Mouse (Mus musculus) ES-Bruce4 (cell line): Measurements from ENCODE around the gene Dgkb. TPM values are rescaled to one million over a fixed set of nuclear protein-coding genes. Genes with fewer than 3 reads are reported as not detected.

Experiments
- H3K27ac ChIP-seq: 2 replicates; pipeline ENCODE4 v1.5.1; 2012; ENCODE audit warnings: low read length, inconsistent platforms; ENCODE audit not compliant: insufficient read depth
- H3K27me3 ChIP-seq: 2 replicates; pipeline ENCODE4 v1.6.1; 2012; ENCODE audit warnings: mild to moderate bottlenecking, low read length, inconsistent platforms; ENCODE audit not compliant: control insufficient read depth, poor library complexity, insufficient read depth, severe bottlenecking
- H3K36me3 ChIP-seq: 2 replicates; pipeline ENCODE4 v1.6.1; 2012; ENCODE audit warnings: inconsistent platforms, mild to moderate bottlenecking, low read length, moderate library complexity; ENCODE audit not compliant: control insufficient read depth, poor library complexity, insufficient read depth, severe bottlenecking
- H3K4me1 ChIP-seq: one replicate; pipeline ENCODE4 v1.8.1; 2011; ENCODE audit warnings: low read length; ENCODE audit not compliant: control insufficient read depth, insufficient read depth
- H3K4me3 ChIP-seq: 2 replicates; pipeline ENCODE4 v1.5.1; 2011; ENCODE audit warnings: low read depth, mild to moderate bottlenecking, low read length
- H3K9ac ChIP-seq: 2 replicates; pipeline ENCODE4 v1.6.1; 2012; ENCODE audit warnings: low read depth, mild to moderate bottlenecking, inconsistent platforms; ENCODE audit not compliant: poor library complexity, severe bottlenecking
- H3K9me3 ChIP-seq: replicated peaks from 2 replicates; pipeline ENCODE4 v1.6.1; 2012; ENCODE audit warnings: mild to moderate bottlenecking, low read length, inconsistent platforms; ENCODE audit not compliant: control insufficient read depth, poor library complexity, insufficient read depth, severe bottlenecking
- CTCF ChIP-seq: IDR thresholded peaks from one replicate; pipeline ENCODE4 v1.8.1; 2011; ENCODE audit warnings: low read depth, low read length
- EP300 ChIP-seq: IDR thresholded peaks from 2 replicates; pipeline ENCODE4 v1.6.1; 2011; ENCODE audit warnings: low read depth, low read length; ENCODE audit not compliant: insufficient read depth
- POLR2A ChIP-seq: IDR thresholded peaks from one replicate; pipeline ENCODE4 v1.8.1; 2011; ENCODE audit warnings: low read length; ENCODE audit not compliant: insufficient read depth
- polyA plus RNA-seq: library from polyadenylated mRNA; stranded (reverse); fragments of >200 nt; gene quantifications from 2 replicates; pipeline ENCODE4 v1.2.4, GENCODE M21; 2011; ENCODE audit warnings: low read depth; ENCODE audit not compliant: missing spikeins, insufficient read depth, insufficient read length

The Dgkb gene
- polyA plus RNA-seq, 1 experiment = not detected

DNA sequence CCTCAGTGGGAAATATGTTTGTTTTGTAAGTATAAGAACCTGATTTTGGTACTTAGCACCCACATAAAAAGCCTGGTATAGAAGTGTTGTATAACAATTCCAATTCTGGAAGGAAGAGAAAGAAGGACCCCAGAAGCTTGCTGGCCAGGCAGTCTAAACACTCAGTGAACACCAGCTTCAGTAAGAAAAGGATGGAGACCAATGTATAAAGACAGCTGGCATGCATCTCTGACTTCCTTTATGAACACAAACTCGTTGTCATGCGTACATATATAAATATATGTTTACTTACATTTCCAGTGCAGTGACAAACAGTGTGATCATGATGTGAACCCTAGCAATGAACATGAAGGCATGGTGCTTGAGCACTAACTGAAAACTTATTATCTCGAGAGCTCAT is 270.7 kb downstream of the Dgkb start:
- H3K36me3 ChIP-seq = no peaks in the 10 kb centered on the region
- H3K4me1 ChIP-seq = no peaks in the 10 kb centered on the region
- no peaks in the 10 kb centered on the region for H3K27me3 ChIP-seq
- TF ChIP-seq EP300 = no peak
- TF ChIP-seq POLR2A = no peak
- no peak for TF ChIP-seq CTCF
- H3K9ac ChIP-seq = no peak overlapping the region
- no peaks in the 10 kb centered on the region for H3K9me3 ChIP-seq
- H3K4me3 ChIP-seq = no peak overlapping the region
- H3K27ac ChIP-seq = no peak overlapping the region

DNA sequence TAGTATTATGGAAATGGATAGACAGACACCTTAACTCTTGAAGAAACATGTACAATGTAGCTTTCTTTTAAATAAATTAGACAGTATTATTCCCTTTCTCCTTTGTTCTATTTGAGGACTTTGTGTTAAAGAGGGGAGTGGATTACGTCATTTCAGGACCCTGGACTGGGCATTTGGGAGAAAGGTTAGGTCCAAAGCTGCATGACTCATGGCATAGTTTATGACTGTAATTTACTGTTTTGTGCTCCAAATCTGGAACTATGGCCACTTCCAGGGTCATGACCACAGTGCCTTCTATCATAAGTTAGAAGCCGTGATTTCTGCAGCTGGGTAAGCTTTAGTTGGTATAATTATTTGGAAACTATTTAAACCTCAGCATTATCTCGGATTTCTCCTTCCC is 294.4 kb downstream of the Dgkb start:
- Histone ChIP-seq H3K9me3 (no peaks in the 10 kb centered on the region), H3K27me3 (no peaks in the 10 kb centered on the region), H3K4me3 (no peak overlapping the region), H3K4me1 (no peaks in the 10 kb centered on the region), H3K9ac (no peak overlapping the region), H3K36me3 (no peaks in the 10 kb centered on the region), H3K27ac (no peak overlapping the region)
- TF ChIP-seq CTCF (no peak), EP300 (no peak), POLR2A (no peak)

DNA sequence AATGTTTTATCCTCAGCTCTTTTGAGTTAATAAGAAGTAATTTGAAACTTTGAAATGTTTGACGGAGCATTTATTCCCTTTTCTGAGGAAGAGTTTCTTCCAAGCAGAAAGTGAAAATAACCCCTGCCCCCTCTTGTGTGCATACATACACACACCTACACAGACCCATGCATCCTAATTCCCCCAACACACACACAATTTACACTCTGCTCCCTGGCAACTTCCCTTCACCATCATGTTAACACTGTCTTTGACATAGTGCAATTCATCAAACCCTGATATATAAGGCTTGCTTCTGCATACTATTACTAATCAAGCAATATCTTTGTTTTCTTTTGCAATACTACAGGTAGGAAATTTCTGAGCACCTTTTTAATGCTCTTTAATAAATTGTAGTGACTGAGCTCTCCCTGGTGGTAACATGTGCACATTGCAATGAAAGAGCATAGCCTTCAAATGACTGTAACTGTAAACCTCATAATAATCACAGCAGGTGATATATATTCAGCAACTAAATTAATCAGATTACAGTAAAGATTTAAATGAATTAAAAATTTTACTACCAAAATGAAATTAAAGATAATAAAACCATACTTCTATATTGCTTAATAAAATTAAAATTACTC is 297.6 kb downstream of the Dgkb start:
- H3K36me3 ChIP-seq = no peaks in the 10 kb centered on the region
- no peak overlapping the region for H3K27ac ChIP-seq
- no peaks in the 10 kb centered on the region for H3K9me3 ChIP-seq
- H3K4me3 ChIP-seq = no peak overlapping the region
- no peaks in the 10 kb centered on the region for H3K4me1 ChIP-seq
- no peak for TF ChIP-seq CTCF
- TF ChIP-seq EP300 = no peak
- no peak for TF ChIP-seq POLR2A
- H3K27me3 ChIP-seq = no peaks in the 10 kb centered on the region
- no peak overlapping the region for H3K9ac ChIP-seq

DNA sequence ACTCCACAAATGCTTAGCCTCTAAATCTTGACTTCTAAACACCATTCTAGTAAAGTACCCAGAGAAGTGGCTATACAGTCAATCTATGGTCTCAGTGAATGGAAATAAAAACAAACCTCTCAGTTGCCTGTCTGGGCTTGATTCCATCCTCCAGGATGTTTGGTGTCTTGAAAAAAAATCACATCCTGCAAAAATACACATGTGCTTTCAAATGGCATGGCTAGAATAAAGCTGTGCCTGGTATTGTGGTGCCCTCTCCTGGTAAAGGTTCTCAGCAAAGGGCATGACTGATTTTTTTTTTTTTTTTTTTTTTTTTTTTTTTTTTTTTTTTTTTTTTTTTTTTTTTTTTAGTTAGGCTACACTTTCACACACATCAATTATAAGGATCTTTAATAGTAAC is 306.0 kb downstream of the Dgkb start:
- H3K27ac ChIP-seq = no peak overlapping the region
- no peak overlapping the region for H3K9ac ChIP-seq
- TF ChIP-seq EP300 = no peak
- H3K4me3 ChIP-seq = no peak overlapping the region
- no peaks in the 10 kb centered on the region for H3K36me3 ChIP-seq
- H3K27me3 ChIP-seq = no peaks in the 10 kb centered on the region
- H3K9me3 ChIP-seq = no peaks in the 10 kb centered on the region
- no peaks in the 10 kb centered on the region for H3K4me1 ChIP-seq

DNA sequence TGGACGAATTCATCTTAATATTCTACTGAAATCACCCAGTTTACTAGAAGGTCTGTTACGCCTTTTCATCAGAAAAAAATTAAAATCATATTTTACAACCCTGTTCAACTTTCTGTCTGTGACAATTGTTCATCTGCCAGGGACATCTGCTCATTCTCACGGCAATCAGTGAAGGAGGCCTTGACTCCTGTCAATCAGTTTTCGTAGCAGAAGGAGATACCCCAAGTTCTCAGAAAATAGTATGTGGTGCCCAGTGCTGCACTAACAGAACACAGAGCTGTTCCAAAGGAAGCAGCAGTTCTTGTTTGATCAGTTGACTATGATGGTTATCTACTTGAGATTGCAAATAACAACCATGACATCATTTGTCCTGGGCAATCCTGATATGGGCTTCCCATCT is 307.8 kb downstream of the Dgkb start:
- Histone ChIP-seq H3K4me3 (no peak overlapping the region), H3K27me3 (no peaks in the 10 kb centered on the region), H3K9ac (no peak overlapping the region), H3K27ac (no peak overlapping the region), H3K36me3 (no peaks in the 10 kb centered on the region), H3K9me3 (no peaks in the 10 kb centered on the region), H3K4me1 (no peaks in the 10 kb centered on the region)
- no peak for TF ChIP-seq CTCF
- no peak for TF ChIP-seq POLR2A
- TF ChIP-seq EP300 = no peak

DNA sequence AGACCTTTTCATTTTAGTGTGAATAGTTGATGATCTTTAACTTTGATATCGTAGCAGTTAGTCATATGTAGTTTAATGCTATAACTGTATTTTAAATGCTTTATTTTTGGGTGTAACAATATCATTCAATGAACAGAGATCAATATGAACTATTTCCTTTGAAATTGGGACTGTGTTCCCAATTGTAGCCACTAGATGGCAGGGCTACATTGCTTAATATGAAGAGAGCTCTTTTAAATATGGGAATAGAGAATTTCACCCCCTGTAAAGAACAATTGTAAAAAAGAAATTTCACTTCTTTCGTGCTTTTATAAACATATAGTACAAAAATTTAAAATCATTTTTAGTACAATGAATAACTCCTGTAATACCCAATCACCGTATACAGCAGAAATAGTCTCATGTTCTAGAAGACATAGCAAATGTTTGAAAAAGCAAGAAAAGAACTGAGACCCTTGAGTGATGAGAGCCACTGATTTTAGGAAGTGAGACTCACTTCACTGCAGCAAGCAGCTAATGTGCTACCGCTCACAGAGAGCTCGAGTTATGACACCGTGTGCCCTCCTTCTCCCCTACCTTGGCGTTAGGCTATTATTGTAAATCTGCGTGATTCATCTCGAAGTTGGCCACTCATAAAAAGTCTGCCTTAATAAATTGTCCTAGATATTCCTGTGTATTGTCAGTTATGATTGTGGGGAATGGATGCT is 312.8 kb downstream of the Dgkb start:
- no peaks in the 10 kb centered on the region for H3K27me3 ChIP-seq
- no peak overlapping the region for H3K9ac ChIP-seq
- H3K4me3 ChIP-seq = no peak overlapping the region
- H3K27ac ChIP-seq = no peak overlapping the region
- H3K9me3 ChIP-seq = no peaks in the 10 kb centered on the region
- H3K36me3 ChIP-seq = no peaks in the 10 kb centered on the region
- no peaks in the 10 kb centered on the region for H3K4me1 ChIP-seq
- no peak for TF ChIP-seq CTCF
- TF ChIP-seq EP300 = no peak
- no peak for TF ChIP-seq POLR2A
